Mouse (Mus musculus): ENCODE measurements at regions not wholly inside any gene's neighbourhood (a gene's known extent, or its start where the extent isn't known, plus 50 kb on each side); places are given as distances from the start of the nearest gene placed in this dataset.

GRCm38 (mm10) chr13:111940275-111940674 is 131.5 kb upstream of the Map3k1 start:
- Histone ChIP-seq H3K4me3 (ENCODE audit: low read depth, low read length) (no peak overlapping the region), H3K27ac (ENCODE audit: low read length) (no peak overlapping the region; the same call in 1 of the 2 replicates), H3K9ac (replicated peaks; ENCODE audit: low read depth, low read length) (no peak overlapping the region), H3K9me3 (ENCODE audit: control insufficient read depth, low read depth, low read length) (no peaks in the 10 kb centered on the region), H3K4me2 (replicated peaks; ENCODE audit: low read depth, low read length) (no peak overlapping the region), H3K27me3 (ENCODE audit: control insufficient read depth, insufficient read depth, low read length) (no peaks in the 10 kb centered on the region), H3K36me3 (ENCODE audit: control insufficient read depth, insufficient read depth, low read length) (no peaks in the 10 kb centered on the region), H3K4me1 (ENCODE audit: control insufficient read depth, insufficient read depth, low read length) (peaks cover 25% of the 10 kb centered on the region)
- WGBS = 85% methylated on average over 4 of the region's 4 CpGs
- no peak for ATAC-seq (ENCODE audit: insufficient number of reproducible peaks, insufficient read depth, low FRiP score, low read depth)

- no peaks in the 10 kb centered on the region for H3K9me3 ChIP-seq (ENCODE audit: control insufficient read depth, low read depth, low read length)
- WGBS = 49% methylated on average over 6 of the region's 6 CpGs
- H3K4me2 ChIP-seq (replicated peaks; ENCODE audit: low read depth, low read length) = no peak overlapping the region
- 0 out of 2 replicates have a peak, but pooled peaks have one; percentile 57 for ATAC-seq (ENCODE audit: insufficient number of reproducible peaks, insufficient read depth, low FRiP score, low read depth)
- no peak overlapping the region; the same call in 1 of the 2 replicates for H3K27ac ChIP-seq (ENCODE audit: low read length)
- H3K36me3 ChIP-seq (ENCODE audit: control insufficient read depth, insufficient read depth, low read length) = no peaks in the 10 kb centered on the region
- H3K27me3 ChIP-seq (ENCODE audit: control insufficient read depth, insufficient read depth, low read length) = no peaks in the 10 kb centered on the region
- peaks cover 23% of the 10 kb centered on the region for H3K4me1 ChIP-seq (ENCODE audit: control insufficient read depth, insufficient read depth, low read length)
- H3K9ac ChIP-seq (replicated peaks; ENCODE audit: low read depth, low read length) = no peak overlapping the region
- no peak overlapping the region for H3K4me3 ChIP-seq (ENCODE audit: low read depth, low read length)
These were observed 132.2 kb upstream of the Map3k1 start for GRCm38 (mm10) chr13:111940796-111941513.

- Histone ChIP-seq H3K27me3 (ENCODE audit: control insufficient read depth, insufficient read depth, low read length) (no peaks in the 10 kb centered on the region), H3K27ac (ENCODE audit: low read length) (no peak overlapping the region), H3K4me3 (ENCODE audit: low read depth, low read length) (no peak overlapping the region), H3K9me3 (ENCODE audit: control insufficient read depth, low read depth, low read length) (no peaks in the 10 kb centered on the region), H3K4me2 (replicated peaks; ENCODE audit: low read depth, low read length) (no peak overlapping the region), H3K9ac (replicated peaks; ENCODE audit: low read depth, low read length) (no peak overlapping the region), H3K36me3 (ENCODE audit: control insufficient read depth, insufficient read depth, low read length) (no peaks in the 10 kb centered on the region), H3K4me1 (ENCODE audit: control insufficient read depth, insufficient read depth, low read length) (peaks cover 20% of the 10 kb centered on the region)
- no peak for ATAC-seq (ENCODE audit: insufficient number of reproducible peaks, insufficient read depth, low FRiP score, low read depth)
- WGBS = 89% methylated on average over 4 of the region's 4 CpGs
These were observed 133.2 kb upstream of the Map3k1 start for GRCm38 (mm10) chr13:111941946-111942345.

- ATAC-seq (ENCODE audit: insufficient number of reproducible peaks, insufficient read depth, low FRiP score, low read depth) = no peak
- Histone ChIP-seq H3K4me1 (ENCODE audit: control insufficient read depth, insufficient read depth, low read length) (peaks cover 20% of the 10 kb centered on the region), H3K9ac (replicated peaks; ENCODE audit: low read depth, low read length) (no peak overlapping the region), H3K36me3 (ENCODE audit: control insufficient read depth, insufficient read depth, low read length) (no peaks in the 10 kb centered on the region), H3K27ac (ENCODE audit: low read length) (no peak overlapping the region), H3K4me3 (ENCODE audit: low read depth, low read length) (no peak overlapping the region), H3K9me3 (ENCODE audit: control insufficient read depth, low read depth, low read length) (no peaks in the 10 kb centered on the region), H3K4me2 (replicated peaks; ENCODE audit: low read depth, low read length) (no peak overlapping the region), H3K27me3 (ENCODE audit: control insufficient read depth, insufficient read depth, low read length) (no peaks in the 10 kb centered on the region)
- 54% methylated on average over 15 of the region's 15 CpGs for WGBS
These were observed 134.7 kb upstream of the Map3k1 start for GRCm38 (mm10) chr13:111943392-111944088.

- no peaks in the 10 kb centered on the region for H3K36me3 ChIP-seq (ENCODE audit: control insufficient read depth, insufficient read depth, low read length)
- peaks cover 20% of the 10 kb centered on the region for H3K4me1 ChIP-seq (ENCODE audit: control insufficient read depth, insufficient read depth, low read length)
- H3K4me2 ChIP-seq (replicated peaks; ENCODE audit: low read depth, low read length) = no peak overlapping the region
- H3K27me3 ChIP-seq (ENCODE audit: control insufficient read depth, insufficient read depth, low read length) = no peaks in the 10 kb centered on the region
- H3K9me3 ChIP-seq (ENCODE audit: control insufficient read depth, low read depth, low read length) = no peaks in the 10 kb centered on the region
- no peak overlapping the region for H3K4me3 ChIP-seq (ENCODE audit: low read depth, low read length)
- H3K27ac ChIP-seq (ENCODE audit: low read length) = peak overlapping the region; percentile 17; the same call in 1 of the 2 replicates
- WGBS = 18% methylated on average over 5 of the region's 5 CpGs
- ATAC-seq (ENCODE audit: insufficient number of reproducible peaks, insufficient read depth, low FRiP score, low read depth) = no peak
- H3K9ac ChIP-seq (replicated peaks; ENCODE audit: low read depth, low read length) = no peak overlapping the region
These were observed 135.3 kb upstream of the Map3k1 start for GRCm38 (mm10) chr13:111944089-111944406.

GRCm38 (mm10) chr13:111946271-111946670 is 137.5 kb upstream of the Map3k1 start:
- Histone ChIP-seq H3K27ac (ENCODE audit: low read length) (no peak overlapping the region), H3K4me2 (replicated peaks; ENCODE audit: low read depth, low read length) (no peak overlapping the region), H3K4me1 (ENCODE audit: control insufficient read depth, insufficient read depth, low read length) (peaks cover 10% of the 10 kb centered on the region; the same call in 1 of the 2 replicates), H3K4me3 (ENCODE audit: low read depth, low read length) (no peak overlapping the region), H3K9ac (replicated peaks; ENCODE audit: low read depth, low read length) (no peak overlapping the region), H3K27me3 (ENCODE audit: control insufficient read depth, insufficient read depth, low read length) (no peaks in the 10 kb centered on the region), H3K9me3 (ENCODE audit: control insufficient read depth, low read depth, low read length) (no peaks in the 10 kb centered on the region), H3K36me3 (ENCODE audit: control insufficient read depth, insufficient read depth, low read length) (no peaks in the 10 kb centered on the region)
- 75% methylated on average over 4 of the region's 4 CpGs for WGBS
- ATAC-seq (ENCODE audit: insufficient number of reproducible peaks, insufficient read depth, low FRiP score, low read depth) = no peak

- H3K9ac ChIP-seq (replicated peaks; ENCODE audit: low read depth, low read length) = no peak overlapping the region
- no peak overlapping the region for H3K4me3 ChIP-seq (ENCODE audit: low read depth, low read length)
- no peaks in the 10 kb centered on the region for H3K9me3 ChIP-seq (ENCODE audit: control insufficient read depth, low read depth, low read length)
- 78% methylated on average over 8 of the region's 8 CpGs for WGBS
- H3K36me3 ChIP-seq (ENCODE audit: control insufficient read depth, insufficient read depth, low read length) = no peaks in the 10 kb centered on the region
- H3K27ac ChIP-seq (ENCODE audit: low read length) = no peak overlapping the region
- H3K4me2 ChIP-seq (replicated peaks; ENCODE audit: low read depth, low read length) = no peak overlapping the region
- no peak for ATAC-seq (ENCODE audit: insufficient number of reproducible peaks, insufficient read depth, low FRiP score, low read depth)
- H3K27me3 ChIP-seq (ENCODE audit: control insufficient read depth, insufficient read depth, low read length) = no peaks in the 10 kb centered on the region
- 0 out of 2 replicates have a peak, but pooled peaks cover 9% of the 10 kb centered on the region for H3K4me1 ChIP-seq (ENCODE audit: control insufficient read depth, insufficient read depth, low read length)
These were observed 138.0 kb upstream of the Map3k1 start for GRCm38 (mm10) chr13:111946811-111947210.

- Histone ChIP-seq H3K27ac (ENCODE audit: low read length) (no peak overlapping the region), H3K27me3 (ENCODE audit: control insufficient read depth, insufficient read depth, low read length) (no peaks in the 10 kb centered on the region), H3K4me3 (ENCODE audit: low read depth, low read length) (no peak overlapping the region), H3K4me1 (ENCODE audit: control insufficient read depth, insufficient read depth, low read length) (0 out of 2 replicates have a peak, but pooled peaks cover 9% of the 10 kb centered on the region), H3K9ac (replicated peaks; ENCODE audit: low read depth, low read length) (no peak overlapping the region), H3K9me3 (ENCODE audit: control insufficient read depth, low read depth, low read length) (no peaks in the 10 kb centered on the region), H3K4me2 (replicated peaks; ENCODE audit: low read depth, low read length) (no peak overlapping the region), H3K36me3 (ENCODE audit: control insufficient read depth, insufficient read depth, low read length) (no peaks in the 10 kb centered on the region)
- ATAC-seq (ENCODE audit: insufficient number of reproducible peaks, insufficient read depth, low FRiP score, low read depth) = no peak
- WGBS = 48% methylated on average over 3 of the region's 3 CpGs
These were observed 139.6 kb upstream of the Map3k1 start for GRCm38 (mm10) chr13:111948395-111948794.
